Mouse (Mus musculus) liver, adult 2 months (tissue): ENCODE data around the gene Sf3a1. TPM values are rescaled to one million over a fixed set of nuclear protein-coding genes. Genes with fewer than 3 reads are reported as not detected.
"Not testable (repeated sequence)": the region's sequence is repeated elsewhere in the genome, so short reads cannot be mapped to it uniquely, and the experiment has no call there.

Experiments used
- DNase-seq: peaks from one replicate; pipeline ENCODE4 v3.0.0-alpha.2; 2011; ENCODE audit warnings: low read depth, low spot score; ENCODE audit errors: extremely low read depth
- H3K27ac ChIP-seq: fragments of 200-500 bp; replicated peaks from 2 replicates; pipeline ENCODE4 v1.5.1; 2012; ENCODE audit warnings: low read depth, mild to moderate bottlenecking, control low read depth, inconsistent platforms, low read length; ENCODE audit not compliant: insufficient read depth
- H3K27me3 ChIP-seq: fragments of 200-500 bp; 2 replicates; pipeline ENCODE4 v1.6.1; 2012; ENCODE audit warnings: mild to moderate bottlenecking, moderate library complexity, low read length, inconsistent platforms; ENCODE audit not compliant: control insufficient read depth, insufficient read depth
- H3K36me3 ChIP-seq: fragments of 200-500 bp; 2 replicates; pipeline ENCODE4 v1.6.1; 2012; ENCODE audit warnings: low read length, inconsistent platforms; ENCODE audit not compliant: control insufficient read depth, insufficient read depth
- H3K4me1 ChIP-seq: fragments of 200-500 bp; 2 replicates; pipeline ENCODE4 v1.6.1; 2011; ENCODE audit warnings: low read length; ENCODE audit not compliant: control insufficient read depth, insufficient read depth
- H3K4me3 ChIP-seq: fragments of 200-500 bp; 2 replicates; pipeline ENCODE4 v1.5.1; 2011; ENCODE audit warnings: low read depth, mild to moderate bottlenecking, control low read depth, low read length, moderate library complexity; ENCODE audit not compliant: insufficient read depth
- H3K79me2 ChIP-seq: fragments of 200-500 bp; 2 replicates; pipeline ENCODE4 v1.6.1; 2012; ENCODE audit warnings: inconsistent platforms, mild to moderate bottlenecking, low read length, moderate library complexity; ENCODE audit not compliant: control insufficient read depth, insufficient read depth
- H3K9ac ChIP-seq: fragments of 200-500 bp; 2 replicates; pipeline ENCODE4 v1.6.1; 2012; ENCODE audit warnings: low read depth, mild to moderate bottlenecking, control low read depth, inconsistent platforms, low read length
- CTCF ChIP-seq: fragments of 200-500 bp; IDR thresholded peaks from 2 replicates; pipeline ENCODE4 v1.5.1; 2011; ENCODE audit warnings: low read depth, low read length, control low read depth
- POLR2A ChIP-seq: fragments of 200-500 bp; IDR thresholded peaks from 2 replicates; pipeline ENCODE4 v1.6.1; 2011; ENCODE audit warnings: low read length, control low read depth; ENCODE audit not compliant: insufficient read depth; ENCODE audit errors: extremely low read depth
- WGBS: fragments of 180-500 bp; shearing (Covaris S2); methylation state at CpG from one replicate; pipeline ENCODE4 v1.1.7; 2018; 5-methylcytosine and 5-hydroxymethylcytosine counted together
- polyA plus RNA-seq: library from polyadenylated mRNA; depleted of rRNA; stranded (reverse); fragments of >200 nt; gene quantifications from 2 replicates; pipeline ENCODE4 v1.2.3, GENCODE M21; 2012
- total RNA-seq: library from RNA; depleted of rRNA; stranded (reverse); fragments of >200 nt; gene quantifications from 2 replicates; pipeline ENCODE4 v1.2.3, GENCODE M21; 2014

Sf3a1 gene
- total and polyA plus RNA-seq, 2 experiments = 4.3 to 12.2 TPM

- DNase-seq = no peak
- 69% methylated on average over 5 of the region's 5 CpGs for WGBS
These were observed 14.4 kb downstream of the Sf3a1 start for GRCm38 (mm10) chr11:4174586-4174985.

GRCm38 (mm10) chr11:4177716-4178115 is 17.6 kb downstream of the Sf3a1 start:
- no peaks in the 10 kb centered on the region for H3K27me3 ChIP-seq
- peaks cover 75% of the 10 kb centered on the region for H3K36me3 ChIP-seq
- H3K9ac ChIP-seq = no peak overlapping the region
- no peak overlapping the region for H3K4me3 ChIP-seq
- H3K27ac ChIP-seq = no peak overlapping the region
- H3K4me1 ChIP-seq = no peaks in the 10 kb centered on the region
- no peak for TF ChIP-seq POLR2A
- TF ChIP-seq CTCF = no peak
- 73% methylated on average over 4 of the region's 4 CpGs for WGBS
- DNase-seq = no peak
- no peaks in the 10 kb centered on the region for H3K79me2 ChIP-seq

More at GRCm38 (mm10) chr11:4174586-4174985, 14.4 kb downstream of the Sf3a1 start:
- Histone ChIP-seq H3K27ac (no peak overlapping the region), H3K4me3 (no peak overlapping the region), H3K36me3 (peaks cover 86% of the 10 kb centered on the region), H3K4me1 (no peaks in the 10 kb centered on the region), H3K79me2 (no peaks in the 10 kb centered on the region), H3K9ac (no peak overlapping the region), H3K27me3 (no peaks in the 10 kb centered on the region)
- no peak for TF ChIP-seq POLR2A

GRCm38 (mm10) chr11:4182061-4182460 is 21.9 kb downstream of the Sf3a1 start:
- peaks cover 3% of the 10 kb centered on the region; the same call in 1 of the 2 replicates for H3K79me2 ChIP-seq
- no peak overlapping the region for H3K9ac ChIP-seq
- no peaks in the 10 kb centered on the region for H3K4me1 ChIP-seq
- peaks cover 37% of the 10 kb centered on the region; the same call in 1 of the 2 replicates for H3K36me3 ChIP-seq
- WGBS = 19% methylated on average over 1 of the region's 1 CpGs
- H3K27ac ChIP-seq = no peak overlapping the region
- no peak for TF ChIP-seq POLR2A
- TF ChIP-seq CTCF = no peak
- no peak overlapping the region for H3K4me3 ChIP-seq
- no peak for DNase-seq
- H3K27me3 ChIP-seq = no peaks in the 10 kb centered on the region

GRCm38 (mm10) chr11:4183511-4183910 is 23.4 kb downstream of the Sf3a1 start:
- no peak for DNase-seq
- Histone ChIP-seq H3K4me1 (peaks cover 12% of the 10 kb centered on the region), H3K79me2 (peaks cover 16% of the 10 kb centered on the region; the same call in 1 of the 2 replicates), H3K4me3 (no peak overlapping the region), H3K36me3 (peaks cover 25% of the 10 kb centered on the region; the same call in 1 of the 2 replicates), H3K27ac (no peak overlapping the region), H3K9ac (no peak overlapping the region), H3K27me3 (no peaks in the 10 kb centered on the region)
- TF ChIP-seq POLR2A = no peak
- no peak for TF ChIP-seq CTCF

GRCm38 (mm10) chr11:4184251-4184952 is 24.3 kb downstream of the Sf3a1 start:
- H3K27me3 ChIP-seq = no peaks in the 10 kb centered on the region
- peaks cover 16% of the 10 kb centered on the region; the same call in 1 of the 2 replicates for H3K79me2 ChIP-seq
- DNase-seq = no peak
- H3K36me3 ChIP-seq = peaks cover 18% of the 10 kb centered on the region; the same call in 1 of the 2 replicates
- H3K9ac ChIP-seq = no peak overlapping the region
- 75% methylated on average over 4 of the region's 4 CpGs for WGBS
- H3K4me3 ChIP-seq = no peak overlapping the region
- no peak for TF ChIP-seq POLR2A
- 0 out of 2 replicates have a peak, but pooled peaks have one; percentile 9 for TF ChIP-seq CTCF
- H3K27ac ChIP-seq = no peak overlapping the region
- H3K4me1 ChIP-seq = peaks cover 16% of the 10 kb centered on the region

- peaks cover 23% of the 10 kb centered on the region; the same call in 1 of the 2 replicates for H3K79me2 ChIP-seq
- not testable (repeated sequence) for H3K9ac ChIP-seq, DNase-seq, H3K27me3 ChIP-seq, H3K27ac ChIP-seq, H3K4me3 ChIP-seq, H3K36me3 ChIP-seq
- WGBS = 86% methylated on average over 6 of the region's 6 CpGs
- H3K4me1 ChIP-seq = peaks cover 23% of the 10 kb centered on the region
These were observed 25.3 kb downstream of the Sf3a1 start for GRCm38 (mm10) chr11:4185480-4185879.
